Mouse (Mus musculus) liver (tissue): ENCODE data around the gene Bicdl1.
A peak's percentile ranks its signal among the peaks of the same experiment; 100 is the strongest.

ENCODE experiments used
- DNase-seq: peaks from one replicate; pipeline ENCODE4 v3.0.0-alpha.2; 2020; ENCODE audit warnings: mixed read lengths

Gene Bicdl1

GRCm38 (mm10) chr5:115622686-115623085 is 108.7 kb downstream of the Bicdl1 start:
- DNase-seq: peak; percentile 77

GRCm38 (mm10) chr5:115619690-115620089 is 111.7 kb downstream of the Bicdl1 start:
- no peak for DNase-seq

DNA sequence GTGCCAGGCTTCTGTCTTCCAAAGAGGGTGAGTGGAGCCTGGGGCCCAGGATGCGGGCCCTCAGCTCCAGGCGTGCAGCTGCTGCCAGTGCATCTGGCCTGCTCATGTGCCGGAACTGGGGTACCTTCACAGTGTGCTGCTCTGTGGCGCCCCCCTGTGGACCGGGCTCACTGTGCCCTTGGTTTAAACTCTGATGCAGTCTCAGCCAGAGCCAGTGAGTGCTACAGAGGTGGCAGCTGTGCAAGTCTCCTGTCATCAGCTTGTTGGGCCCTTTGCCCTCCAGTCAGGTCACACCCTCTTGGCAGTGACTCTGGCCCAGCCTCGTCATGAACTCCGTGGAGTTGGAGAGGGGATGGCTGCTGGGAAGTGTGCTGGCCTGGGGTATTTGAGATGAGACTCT is 116.5 kb downstream of the Bicdl1 start:
- DNase-seq: peak; percentile 75

DNA sequence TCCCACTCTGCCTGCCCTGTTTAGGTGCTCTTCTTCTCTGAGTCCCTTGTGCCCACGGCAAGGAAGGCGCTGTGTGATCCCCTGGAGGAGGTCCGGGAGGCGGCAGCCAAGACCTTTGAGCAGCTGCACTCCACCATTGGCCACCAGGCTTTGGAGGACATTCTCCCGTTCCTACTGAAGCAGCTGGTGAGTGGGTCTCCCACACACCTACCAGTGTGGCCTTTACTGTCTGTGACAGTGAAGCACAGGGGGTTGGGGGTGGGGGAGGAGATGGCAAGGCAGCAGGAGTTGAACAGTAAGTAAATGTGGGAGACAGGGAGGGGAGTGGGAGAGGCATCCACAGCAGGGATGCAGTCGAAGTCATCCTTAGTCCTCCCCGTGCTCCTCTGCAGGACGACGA is 118.1 kb downstream of the Bicdl1 start:
- no peak for DNase-seq

DNA sequence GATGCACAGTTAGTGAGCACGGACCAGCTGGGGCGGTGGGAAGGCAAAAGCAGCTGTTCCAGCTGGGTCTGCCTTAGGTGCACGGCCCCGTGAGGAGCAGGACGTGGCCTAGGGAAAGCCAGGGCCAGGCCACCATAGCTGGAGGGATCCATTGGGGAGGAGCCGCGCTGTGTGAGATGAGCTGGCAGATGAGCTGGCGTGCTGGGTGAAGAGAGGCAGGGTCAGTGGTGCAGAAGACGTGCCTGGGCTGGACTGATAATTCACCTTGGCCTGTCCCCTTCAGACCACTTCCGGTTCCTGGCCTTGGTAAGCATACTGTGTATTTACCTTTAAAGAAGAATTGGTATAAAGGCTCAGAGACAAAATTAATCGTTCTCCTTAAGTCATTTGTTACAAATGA is 119.9 kb downstream of the Bicdl1 start:
- DNase-seq: peak; percentile 57

- DNase-seq: no peak
Observed at GRCm38 (mm10) chr5:115603561-115603960, 127.9 kb downstream of the Bicdl1 start.
